Mouse (Mus musculus) kidney, postnatal 4 days (tissue): ENCODE measurements around the gene Farsa.

Experiments
- DNase-seq, 2 experiments: peaks; one replicate each; pipeline ENCODE4 v3.0.0; 2021; ENCODE audit warnings: mixed read lengths in 2 of 2

Gene Farsa

DNA sequence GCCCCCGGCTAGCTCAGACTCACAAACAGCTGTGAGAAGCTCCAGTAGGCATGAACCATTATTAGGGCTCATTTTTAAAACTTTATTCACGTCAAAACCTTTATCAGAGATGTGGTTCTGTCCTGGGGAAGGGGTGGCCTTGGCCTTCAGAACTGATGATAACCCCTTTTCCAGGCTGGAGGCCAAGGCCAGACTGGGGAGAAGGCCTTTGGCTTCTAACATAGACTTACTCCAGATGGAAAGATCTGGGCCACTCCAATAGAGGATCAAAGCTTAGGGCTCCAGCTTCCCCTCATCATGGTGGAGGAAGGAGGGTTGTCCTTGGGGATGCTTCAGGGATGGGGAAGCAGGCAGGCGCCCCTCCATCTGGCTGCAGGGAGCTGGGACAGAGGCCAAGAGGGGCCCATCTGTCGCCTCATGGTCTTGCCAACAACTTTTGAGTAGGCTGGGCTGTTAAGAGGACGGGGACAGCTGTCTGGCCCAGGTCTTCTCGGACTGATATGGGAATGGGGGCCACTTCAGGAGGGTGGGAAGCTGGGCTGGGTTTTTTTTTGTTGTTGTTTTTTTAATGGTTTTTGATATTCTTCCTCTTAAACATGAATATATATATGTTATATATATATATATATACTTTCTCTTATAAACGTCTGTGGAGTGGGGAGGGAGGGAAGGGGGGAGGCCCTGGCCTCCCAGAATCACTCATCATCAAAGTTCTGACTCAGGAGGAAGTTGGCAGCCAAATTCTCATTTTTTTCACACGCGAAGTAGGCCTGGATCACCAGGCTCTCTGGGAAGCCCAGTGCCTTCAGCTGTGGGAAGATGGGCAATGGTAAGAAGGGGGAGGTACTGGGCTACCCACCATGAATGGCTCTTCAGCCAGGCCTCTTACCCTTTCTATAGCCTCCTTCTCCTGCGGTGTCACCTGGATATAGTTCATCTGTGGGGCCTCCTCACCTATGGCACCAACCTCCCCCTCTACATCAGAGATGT is 21.6 kb upstream of the Farsa start:
- DNase-seq = peak; percentile 45 to 62

DNA sequence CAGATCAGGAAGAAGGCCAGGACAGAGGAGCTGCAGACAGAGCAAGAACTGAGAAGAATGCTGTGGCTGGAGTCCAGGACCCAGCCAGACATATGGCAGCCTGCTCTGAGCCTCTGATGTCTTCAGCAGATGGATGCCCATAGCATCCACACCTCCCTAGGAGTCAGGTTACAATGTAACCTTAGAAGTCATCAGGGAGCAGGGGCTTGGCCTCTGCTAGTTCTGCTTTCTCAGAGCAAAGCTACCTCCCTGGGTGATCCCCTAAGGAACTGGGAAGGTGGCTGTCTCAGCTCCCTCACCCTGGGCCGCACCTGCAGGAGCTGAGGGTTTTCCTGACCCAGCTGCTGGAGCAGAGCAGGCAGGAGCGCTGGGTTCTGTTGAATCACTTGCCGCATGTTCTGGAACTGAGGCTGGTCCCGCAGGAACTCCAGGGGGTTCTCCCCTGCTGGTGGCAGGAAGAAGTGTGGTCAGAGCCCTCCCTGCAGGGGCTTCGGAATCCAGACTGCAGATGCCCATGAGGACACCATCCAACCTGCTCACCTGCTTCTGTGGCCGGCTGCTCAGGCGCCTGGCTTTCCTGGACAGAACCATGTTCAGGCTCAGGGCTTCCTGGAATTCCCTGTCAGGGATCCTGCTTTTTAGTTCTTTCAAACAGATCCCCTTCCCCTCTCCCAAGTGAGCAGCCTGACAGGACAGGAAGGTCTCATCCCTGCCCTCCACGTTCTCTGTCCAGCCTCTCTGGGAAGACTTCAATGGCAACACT is 19.5 kb upstream of the Farsa start:
- DNase-seq = no peak

DNA sequence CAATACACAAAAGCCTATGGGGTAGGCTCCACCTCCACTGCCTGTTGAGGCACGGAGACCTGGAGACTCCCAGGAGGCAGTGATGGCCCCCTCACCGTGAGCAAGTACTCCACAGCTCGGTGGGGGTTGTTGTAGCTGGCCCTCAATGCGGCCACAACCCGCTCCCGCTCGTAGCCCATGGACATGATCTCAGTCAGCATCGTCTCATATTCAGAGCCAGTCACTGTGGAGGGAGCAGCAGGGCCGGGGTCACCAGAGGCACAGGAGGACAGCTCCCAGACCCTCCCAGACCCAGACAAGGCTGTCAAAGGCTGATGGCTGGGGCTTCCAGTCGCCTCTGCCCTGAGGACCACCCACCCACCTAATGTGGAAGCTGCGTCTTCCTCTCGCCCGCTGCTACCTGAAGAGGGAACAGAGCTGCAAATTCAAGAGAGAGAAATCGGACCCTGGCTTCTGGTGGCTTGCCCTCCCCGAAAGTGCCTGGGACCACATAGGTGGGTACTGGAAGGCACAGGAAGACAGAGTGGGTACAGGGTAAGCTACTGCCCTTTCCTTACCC is 18.8 kb upstream of the Farsa start:
- no peak for DNase-seq

DNA sequence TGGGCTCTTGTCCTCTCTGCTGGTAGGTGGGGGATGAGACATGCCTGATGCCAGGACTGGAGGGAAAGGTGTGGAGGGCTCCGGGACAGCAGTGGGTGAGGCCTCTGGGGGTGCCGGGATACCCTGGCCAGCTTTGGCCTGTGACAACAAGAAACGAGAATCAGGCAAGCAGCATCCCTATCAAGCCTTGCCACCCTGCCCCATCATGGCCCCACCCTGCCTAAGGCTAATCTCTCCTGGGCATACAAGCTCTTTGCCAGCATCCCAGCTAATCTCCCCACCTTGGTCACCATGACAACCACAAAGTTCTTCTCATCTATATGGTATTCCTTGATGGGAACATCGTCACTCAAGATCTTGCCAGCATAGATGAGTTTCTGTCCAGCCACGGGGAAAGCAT is 18.3 kb upstream of the Farsa start:
- DNase-seq = no peak

DNA sequence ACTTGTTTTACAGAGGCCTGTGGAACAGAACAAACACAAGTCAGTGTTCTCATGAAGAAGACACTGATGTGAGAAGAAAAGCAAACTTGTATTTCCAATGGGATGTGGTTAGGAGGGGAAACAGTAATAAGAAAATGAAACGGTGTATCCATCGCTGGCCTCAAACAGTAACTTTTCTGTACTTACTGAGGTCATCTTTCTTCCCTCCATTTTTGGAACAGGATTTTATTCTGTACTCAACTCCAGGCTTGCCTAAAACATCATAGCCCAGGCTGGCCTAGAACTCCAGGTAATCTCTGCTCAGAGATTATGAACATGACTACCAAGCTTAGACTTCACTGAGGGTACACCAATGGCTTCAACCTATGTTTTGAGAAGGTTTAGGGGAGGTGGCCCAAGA is 17.4 kb upstream of the Farsa start:
- no peak for DNase-seq

DNA sequence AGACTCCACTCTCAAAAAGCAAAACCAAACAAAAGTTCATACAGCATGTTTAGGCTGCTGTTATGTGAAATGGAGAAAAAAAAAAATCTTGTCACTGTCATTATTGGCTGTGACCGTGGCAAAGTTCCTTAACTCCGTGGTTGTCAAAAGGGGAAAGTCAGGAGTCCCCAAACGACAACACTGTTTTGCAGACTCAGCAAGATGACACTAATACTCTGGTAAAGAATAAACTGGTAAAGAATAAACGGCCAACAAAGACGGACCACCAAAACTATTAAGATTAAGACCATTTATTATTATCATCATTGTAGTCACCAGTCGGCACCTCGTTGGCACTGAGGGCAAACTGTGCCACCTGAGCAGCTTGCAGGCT is 16.9 kb upstream of the Farsa start:
- no peak for DNase-seq

DNA sequence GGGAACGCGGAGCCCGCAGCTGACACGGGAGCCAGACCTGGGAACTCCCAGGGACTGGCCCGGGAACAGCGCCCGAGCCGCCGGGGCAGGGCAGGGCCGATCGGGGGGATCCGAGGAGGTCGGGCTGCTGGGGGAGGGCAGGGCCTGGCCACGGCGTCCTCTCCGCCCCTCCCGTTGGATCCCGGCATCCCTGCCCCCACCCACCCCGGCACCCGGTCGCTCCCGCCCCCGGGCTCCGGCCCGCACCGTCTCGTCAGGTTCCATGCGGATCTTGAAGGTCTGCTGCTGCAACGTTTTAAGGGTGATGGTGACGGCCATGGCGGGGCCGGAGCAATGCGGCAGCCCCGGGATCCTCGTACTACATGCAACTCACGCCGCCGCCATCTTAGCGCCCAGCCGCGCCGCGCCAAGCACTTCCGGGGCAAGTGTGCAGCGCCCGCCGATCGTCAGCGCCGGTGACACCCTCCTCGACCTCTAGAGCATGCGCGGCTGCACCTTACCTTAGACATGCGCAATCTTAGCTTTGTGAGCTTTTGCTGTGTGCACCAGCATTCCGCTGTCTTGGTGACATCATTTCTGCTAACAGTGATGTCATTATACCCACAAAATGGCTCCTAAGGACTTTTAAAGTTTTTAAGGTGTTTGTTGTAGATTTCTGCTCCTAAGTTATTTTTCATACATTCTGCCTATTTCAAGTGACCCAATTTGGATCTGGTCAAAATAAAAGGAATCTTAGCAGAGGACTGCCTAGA is 16.4 kb upstream of the Farsa start, which contains the start of gene Rad23a:
Rad23a (minus strand) TSS at position 418 of the 752 bp plus-strand sequence.
- DNase-seq = peak; percentile 93 to 96

DNA sequence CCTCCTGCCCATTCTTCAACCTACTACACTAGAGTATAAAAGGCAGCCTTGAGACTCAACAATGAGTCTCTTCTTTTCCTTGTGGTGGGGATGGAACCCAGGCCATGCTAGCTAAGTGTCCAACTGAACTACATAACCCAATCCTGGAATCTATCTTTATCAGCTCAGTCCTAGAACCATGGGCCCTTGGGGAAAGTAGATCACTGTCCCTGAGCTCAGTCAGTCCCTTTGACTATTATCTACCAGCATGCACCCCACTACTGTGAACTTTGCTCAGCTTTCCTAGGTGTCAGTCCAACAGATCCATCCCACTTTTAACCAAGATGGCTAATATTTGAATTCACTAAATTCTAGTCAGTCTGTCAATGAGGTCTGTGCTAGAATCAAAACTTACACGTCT is 15.3 kb upstream of the Farsa start:
- no peak for DNase-seq

DNA sequence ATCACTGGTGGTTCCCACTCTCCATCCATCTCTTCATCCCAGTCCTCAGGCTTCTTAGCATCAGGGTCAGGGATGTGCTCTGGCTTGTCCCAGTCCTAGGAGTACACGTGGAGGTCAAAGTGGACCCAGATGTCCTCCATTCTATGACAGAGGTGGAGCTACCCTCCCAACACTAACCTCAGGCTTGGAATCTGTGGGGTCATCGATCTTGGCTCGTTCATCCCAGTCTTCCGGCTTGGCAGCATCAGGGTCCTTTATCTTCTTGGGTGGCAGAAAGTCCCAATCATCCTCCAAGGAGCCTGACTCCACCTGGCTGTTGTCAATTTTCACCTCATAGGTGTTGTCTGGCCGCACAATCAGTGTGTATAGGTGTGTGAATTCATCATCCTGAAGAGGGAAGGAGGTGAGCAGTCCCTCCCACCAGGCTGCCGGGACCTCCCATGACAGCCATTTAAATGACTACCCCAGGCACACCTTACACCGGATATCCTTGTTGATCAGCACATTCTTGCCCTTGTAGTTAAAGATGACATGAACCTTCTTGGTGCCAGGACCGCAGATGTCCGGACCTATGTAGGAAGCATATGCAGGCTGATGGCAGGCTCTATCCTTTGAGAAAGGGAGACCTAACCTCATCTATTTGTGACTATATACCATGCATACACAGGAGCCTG is 12.3 kb upstream of the Farsa start:
- no peak for DNase-seq

DNA sequence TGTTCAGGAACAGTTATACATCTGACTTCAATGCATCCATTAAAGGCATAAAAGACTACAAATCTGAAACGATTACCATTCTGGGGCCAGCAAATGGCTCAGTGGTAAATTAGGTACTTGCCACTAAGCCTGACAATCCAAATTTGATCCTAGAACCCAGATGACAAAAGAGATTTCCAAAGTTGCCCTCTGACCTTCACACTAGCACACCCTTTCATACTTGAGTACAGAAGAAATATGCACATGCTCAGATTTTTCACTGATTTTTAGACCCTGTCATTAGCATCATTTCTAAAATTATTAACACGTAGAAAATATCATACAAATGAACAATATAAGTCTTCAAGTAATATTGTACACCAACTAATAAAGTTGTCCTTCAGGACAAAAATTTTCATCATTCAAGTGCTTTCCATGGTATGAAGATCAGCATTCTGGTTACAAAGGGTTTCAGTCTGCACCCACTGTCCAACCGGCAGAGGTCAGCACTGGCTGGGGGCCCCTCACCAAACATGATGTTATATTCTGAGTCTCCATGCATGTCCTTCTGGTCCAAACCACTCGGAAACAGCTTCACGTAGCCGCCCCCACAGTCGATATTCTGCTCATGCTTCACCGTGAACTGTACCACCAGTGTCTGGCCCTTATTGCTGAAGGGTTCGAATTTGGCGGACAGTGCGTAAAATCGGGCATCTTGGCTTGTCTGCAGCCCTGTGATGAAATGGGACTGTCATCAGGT is 11.3 kb upstream of the Farsa start:
- peak; percentile 72 to 80 for DNase-seq

DNA sequence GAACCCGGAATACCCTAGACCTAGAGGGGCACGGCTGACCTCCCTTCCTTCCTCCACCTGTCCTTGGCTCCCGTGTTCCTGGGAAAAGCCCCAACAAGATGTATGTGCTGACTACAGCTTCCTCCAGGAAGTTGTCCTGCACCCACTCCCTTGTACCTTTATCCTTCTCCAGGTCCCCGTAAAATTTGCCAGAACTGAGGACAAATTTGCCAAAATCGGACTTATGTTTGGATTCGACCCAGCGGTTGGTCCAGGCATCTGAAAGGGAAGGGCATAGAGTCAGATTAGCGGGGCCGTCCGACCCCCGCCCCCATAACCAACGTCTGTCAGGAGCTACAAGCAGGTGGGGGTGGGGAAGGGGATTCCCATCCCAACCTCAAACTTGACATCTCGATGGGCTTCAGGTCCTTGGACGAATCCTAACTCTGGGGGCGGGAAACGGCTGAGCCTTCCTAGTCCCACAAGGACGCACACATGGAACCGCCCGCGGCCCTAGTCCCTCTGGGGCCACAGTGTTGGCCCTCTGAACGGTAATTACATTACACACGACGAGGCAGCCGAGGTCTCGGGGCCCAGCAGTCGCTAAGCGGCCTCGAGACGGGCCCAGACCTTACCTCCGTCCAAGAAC is 10.6 kb upstream of the Farsa start:
- no peak for DNase-seq

DNA sequence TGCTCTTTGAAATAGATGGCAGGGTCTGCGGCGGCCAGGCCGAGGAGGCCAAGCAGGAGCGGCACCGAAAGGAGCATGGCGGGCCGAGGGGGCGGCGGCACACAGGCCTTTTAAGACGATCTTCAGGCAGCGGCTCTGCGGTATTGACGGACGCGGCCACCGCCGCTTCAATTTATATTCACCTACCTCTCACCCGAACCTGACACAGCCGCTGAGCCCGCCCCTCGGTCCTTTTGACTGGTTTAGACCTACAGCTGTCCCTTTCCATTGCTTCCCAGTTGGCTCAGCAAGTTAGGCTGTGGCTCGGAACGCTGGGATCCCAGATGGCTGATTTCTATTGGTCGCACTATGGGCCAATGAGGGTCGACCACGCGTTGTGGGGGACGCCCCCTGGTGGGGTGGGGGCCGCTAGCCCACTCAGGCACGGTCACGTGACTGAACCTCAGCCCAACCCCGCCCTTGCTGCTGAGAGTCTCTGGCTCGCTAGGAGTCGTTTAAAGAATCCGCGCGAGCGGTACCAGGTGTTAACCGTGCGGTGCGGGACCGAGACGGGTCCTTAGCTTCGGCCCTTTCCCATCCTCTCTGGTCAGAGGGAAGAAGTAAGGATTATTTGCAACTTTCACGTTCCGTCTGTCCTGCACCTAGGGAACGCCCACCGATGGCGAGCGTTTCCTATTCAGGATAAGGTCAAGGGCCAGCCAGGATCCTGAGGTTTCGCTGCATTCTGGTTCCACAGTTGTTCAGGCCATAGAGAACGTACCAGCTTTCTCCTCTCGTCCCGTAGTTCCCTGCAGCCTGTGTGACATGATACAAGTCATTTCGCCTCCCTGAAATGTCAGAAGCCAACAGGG is 9.8 kb upstream of the Farsa start, which contains the start of gene Calr:
Calr (minus strand) TSS at position 213 of the 851 bp plus-strand sequence.
- peak; percentile 98 to 99 for DNase-seq

DNA sequence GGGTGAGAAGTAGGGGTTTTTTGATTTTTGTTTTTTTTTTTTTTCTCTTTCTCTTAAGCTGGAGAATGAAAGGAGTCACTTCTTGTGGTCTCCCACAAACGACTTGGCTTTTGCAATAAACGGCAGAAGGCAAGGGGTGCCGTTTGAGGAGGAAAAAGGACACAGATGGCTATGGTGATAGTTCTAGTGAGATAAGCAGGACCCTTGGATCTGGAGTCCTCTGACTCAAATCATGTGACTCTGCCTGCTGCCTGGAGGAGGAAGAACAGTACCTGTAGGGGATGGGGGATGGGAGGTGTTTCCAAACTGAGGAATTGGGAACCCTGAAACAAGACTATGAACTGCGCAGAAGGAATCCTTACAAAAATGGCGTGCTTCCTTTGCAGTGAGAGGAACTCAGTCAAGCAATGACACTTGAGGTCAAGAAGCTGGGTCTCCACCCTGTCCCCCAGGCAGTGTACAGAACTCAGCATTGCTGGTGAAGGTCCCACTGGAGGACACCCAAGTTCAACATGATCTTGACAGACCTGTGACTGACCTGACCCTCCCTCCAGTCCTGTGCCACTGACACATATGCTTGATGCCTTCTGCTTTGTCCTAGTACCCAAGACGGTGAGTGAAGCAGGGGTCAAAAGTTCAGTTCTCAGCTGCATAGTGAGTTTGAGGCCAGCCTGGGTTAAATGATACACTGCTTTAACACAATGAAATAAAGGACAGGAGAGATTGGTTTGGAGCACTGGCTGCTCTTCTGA is 8.9 kb upstream of the Farsa start:
- DNase-seq = no peak

DNA sequence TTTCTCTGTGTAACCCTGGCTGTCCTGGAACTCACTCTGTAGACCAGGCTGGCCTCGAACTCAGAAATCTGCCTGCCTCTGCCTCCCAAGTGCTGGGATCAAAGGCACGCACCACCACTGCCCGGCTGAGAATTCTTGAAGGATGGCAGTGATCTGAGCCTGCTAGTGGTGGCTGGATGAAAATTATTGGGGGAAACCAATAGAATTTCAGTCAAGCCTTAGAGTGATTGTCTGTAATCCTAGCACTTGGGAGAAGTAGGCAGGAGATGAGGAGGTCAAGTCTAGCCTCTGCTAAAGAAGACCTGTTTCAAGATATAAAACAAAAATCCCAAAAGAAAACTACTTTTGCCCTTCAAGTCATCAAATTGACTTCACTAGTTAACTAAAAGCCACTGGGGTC is 355 bp upstream of the Farsa start:
- no peak for DNase-seq

DNA sequence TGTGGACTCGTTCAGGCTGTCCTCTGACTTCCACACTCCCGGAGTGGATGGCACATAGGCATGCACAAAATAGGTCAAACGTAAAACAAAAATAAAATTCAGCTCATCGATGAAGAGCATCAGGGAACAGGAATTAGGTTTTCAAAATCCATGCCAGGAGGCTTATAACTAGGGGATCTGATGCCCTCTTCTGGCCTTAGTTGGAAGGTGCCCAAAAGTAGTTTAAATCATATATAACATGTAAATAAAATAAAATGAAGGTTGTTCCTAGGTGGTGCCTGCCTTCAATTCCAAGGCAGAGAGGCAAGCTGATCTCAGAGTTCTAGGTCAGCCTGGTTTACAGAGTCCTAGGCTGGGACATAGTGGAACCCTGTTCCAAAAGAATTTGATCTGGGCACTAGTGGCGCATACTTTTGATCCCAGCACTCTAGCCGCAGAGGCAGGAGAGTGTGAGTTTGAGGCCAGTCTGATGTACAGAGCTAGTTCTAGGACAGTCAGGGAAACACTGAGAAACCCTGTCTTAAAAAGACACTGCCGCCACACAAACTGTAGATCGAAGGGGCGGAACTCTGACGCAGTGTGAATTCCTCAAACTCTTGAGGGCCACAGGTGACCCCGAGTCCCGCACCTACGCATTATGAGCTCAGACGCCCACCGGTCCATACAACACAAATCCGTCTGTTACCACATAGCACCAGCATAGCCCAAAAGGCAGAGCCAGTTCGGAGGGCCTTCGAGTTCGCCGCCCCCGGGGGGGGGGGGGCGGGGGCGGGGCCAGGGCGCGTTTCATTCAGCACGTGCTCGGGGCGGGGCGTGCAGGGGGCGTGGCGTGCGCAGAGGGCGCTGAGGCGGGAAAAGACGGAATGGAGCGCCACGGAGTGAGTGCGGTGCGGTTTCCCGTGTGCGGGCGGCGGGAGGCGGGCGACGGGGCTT is 14.9 kb downstream of the Farsa start, which contains the start of gene Syce2:
Syce2 (plus strand) TSS at position 736 of the 933 bp plus-strand sequence.
- DNase-seq = peak; percentile 91 to 94

DNA sequence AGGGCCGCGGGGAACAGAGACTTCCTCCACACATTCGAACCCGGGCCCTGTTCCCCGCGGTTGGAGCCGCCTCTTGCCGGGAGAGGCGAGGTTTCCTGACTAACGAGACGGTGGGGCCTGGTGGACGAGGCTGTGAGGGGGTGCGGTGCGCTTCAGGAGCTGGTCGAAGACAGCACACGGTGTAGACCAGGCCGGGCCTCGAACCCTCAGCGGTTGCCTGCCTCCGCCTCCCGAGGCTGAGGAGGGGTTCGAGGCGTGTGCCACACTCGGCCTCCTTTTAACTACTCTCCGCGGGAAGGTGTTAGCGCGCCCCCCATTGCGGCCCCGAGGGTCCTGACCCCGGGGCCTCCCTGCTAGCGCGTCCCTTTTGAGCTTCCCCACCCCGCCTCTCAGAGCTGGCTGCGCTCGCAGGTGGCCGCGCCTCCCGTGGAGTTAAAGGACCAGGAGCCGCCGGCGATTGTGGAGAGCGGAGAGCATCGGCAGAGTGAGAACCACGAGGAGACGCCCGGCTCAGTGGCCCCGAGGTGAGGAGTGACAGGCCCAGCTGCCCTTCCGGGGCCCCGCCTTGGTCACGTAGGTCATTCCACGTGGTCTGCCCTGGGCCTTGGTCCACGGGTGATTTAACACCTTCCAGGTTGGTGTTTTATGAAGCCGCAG is 15.6 kb downstream of the Farsa start:
- peak; percentile 52 to 70 for DNase-seq

DNA sequence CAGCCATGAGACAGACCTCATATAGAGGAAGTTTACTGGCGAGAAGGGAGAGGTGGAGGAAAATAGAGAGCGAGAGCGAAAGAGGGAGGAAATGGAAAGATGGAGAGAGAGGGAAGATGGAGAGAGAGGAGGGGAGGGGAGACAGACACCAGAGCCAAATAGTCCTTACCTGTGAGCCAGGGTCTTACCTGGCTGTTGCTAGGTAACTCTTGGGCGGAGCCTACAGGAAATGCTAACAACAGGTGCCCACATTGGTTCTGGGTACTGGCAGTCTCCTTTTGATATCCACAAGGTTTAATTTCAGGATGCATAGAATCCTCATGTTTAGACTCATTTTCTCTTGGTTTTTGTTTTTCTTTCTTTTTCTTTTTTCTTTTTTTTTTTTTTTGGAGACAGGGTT is 16.2 kb downstream of the Farsa start:
- no peak for DNase-seq
